Mouse (Mus musculus) olfactory bulb, adult 2 months (tissue): Measurements from ENCODE around the gene Adcy5. TPM values are rescaled to one million over a fixed set of nuclear protein-coding genes. Genes with fewer than 3 reads are reported as not detected.

Experiments
- H3K27ac ChIP-seq: fragments of 200-500 bp; 2 replicates; pipeline ENCODE4 v1.5.1; 2012; ENCODE audit warnings: low read depth, low read length; ENCODE audit not compliant: insufficient read depth
- H3K4me1 ChIP-seq: fragments of 200-500 bp; 2 replicates; pipeline ENCODE4 v1.6.1; 2012; ENCODE audit warnings: low read length; ENCODE audit not compliant: control insufficient read depth, insufficient read depth
- H3K4me3 ChIP-seq: fragments of 200-500 bp; 2 replicates; pipeline ENCODE4 v1.5.1; 2012; ENCODE audit warnings: mild to moderate bottlenecking, low read depth, low read length, moderate library complexity; ENCODE audit not compliant: insufficient read depth
- CTCF ChIP-seq: fragments of 200-500 bp; IDR thresholded peaks from 2 replicates; pipeline ENCODE4 v1.5.1; 2012; ENCODE audit warnings: low read depth, mild to moderate bottlenecking, low read length, moderate library complexity; ENCODE audit not compliant: insufficient read depth
- POLR2A ChIP-seq: fragments of 200-500 bp; IDR thresholded peaks from 2 replicates; pipeline ENCODE4 v1.6.1; 2012; ENCODE audit warnings: mild to moderate bottlenecking, low read depth, low read length, moderate library complexity; ENCODE audit not compliant: insufficient read depth
- WGBS: fragments of 180-500 bp; shearing (Covaris S2); methylation state at CpG from one replicate; pipeline ENCODE4 v1.1.7; 2018; 5-methylcytosine and 5-hydroxymethylcytosine counted together
- polyA plus RNA-seq: library from polyadenylated mRNA; stranded (reverse); fragments of >200 nt; gene quantifications from 2 replicates; pipeline ENCODE4 v1.2.4, GENCODE M21; 2012; ENCODE audit warnings: low replicate concordance; ENCODE audit not compliant: missing spikeins, insufficient read depth, insufficient read length

The Adcy5 gene
- polyA plus RNA-seq, 1 experiment = not detected

DNA sequence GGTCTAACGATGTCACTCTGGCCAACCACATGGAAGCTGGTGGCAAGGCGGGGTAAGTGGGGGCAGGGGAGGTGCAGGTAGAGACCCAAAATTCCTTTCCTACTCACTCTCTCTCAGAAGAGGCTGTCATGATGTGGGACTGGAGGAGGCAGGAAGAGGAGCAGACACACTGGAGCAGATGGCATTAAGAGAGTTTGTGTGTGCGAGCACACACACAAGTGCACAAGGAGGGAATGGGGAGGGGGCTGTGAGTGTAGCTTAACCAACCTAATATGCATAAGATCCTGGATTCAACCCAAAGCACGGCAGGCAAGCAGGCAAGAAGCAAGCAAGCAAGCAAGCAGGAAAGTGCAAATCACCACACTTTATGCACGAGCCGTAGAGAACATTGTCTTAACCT, 116.3 kb downstream of the Adcy5 start:
- WGBS = 76% methylated on average over 6 of the region's 6 CpGs
- Histone ChIP-seq H3K4me3 (no peak overlapping the region), H3K27ac (no peak overlapping the region), H3K4me1 (peaks cover 2% of the 10 kb centered on the region; the same call in 1 of the 2 replicates)
- TF ChIP-seq POLR2A (no peak), CTCF (no peak)

DNA sequence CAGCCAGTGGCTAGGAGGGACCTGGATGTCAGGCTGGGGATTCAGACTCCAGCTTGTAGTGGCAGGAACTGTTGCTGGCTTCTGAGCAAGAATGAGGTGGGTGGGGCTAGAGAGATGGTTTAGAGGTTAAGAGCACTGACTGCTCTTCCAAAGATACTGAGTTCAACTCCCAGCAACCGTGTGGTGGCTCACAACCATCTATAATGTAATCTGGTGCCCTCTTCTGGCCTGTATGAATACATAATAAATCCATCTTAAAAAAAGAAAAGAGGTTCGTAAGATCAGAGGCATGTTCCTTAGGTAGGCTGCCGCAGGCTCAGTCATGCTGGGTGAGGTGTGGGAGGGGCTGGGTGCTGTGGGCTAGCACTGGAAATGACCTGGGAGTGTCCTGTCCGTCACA, 116.9 kb downstream of the Adcy5 start:
- peaks cover 5% of the 10 kb centered on the region; the same call in 1 of the 2 replicates for H3K4me1 ChIP-seq
- 62% methylated on average over 4 of the region's 4 CpGs for WGBS
- TF ChIP-seq CTCF = no peak
- TF ChIP-seq POLR2A = no peak
- H3K4me3 ChIP-seq = no peak overlapping the region
- H3K27ac ChIP-seq = no peak overlapping the region

DNA sequence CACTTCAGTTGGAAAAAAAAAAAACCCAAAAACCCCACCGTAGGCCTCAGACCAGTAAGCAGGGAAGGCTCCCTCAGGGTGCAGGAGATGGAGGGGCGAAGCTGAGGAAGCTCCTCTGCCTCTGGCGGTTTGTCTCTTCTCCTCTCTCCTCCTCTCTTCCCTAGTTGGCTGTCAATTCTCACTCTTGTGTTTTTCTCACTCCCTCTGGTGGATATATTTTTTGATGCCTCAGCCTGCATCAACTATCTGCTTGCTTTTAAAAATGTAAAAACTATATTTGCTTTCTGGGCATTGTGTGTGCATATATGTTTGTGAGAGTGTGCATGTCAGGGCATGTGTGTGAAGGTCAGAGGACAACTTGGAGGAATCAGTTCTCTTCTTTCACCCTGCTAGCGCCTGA, 117.7 kb downstream of the Adcy5 start:
- Histone ChIP-seq H3K4me3 (no peak overlapping the region), H3K4me1 (peaks cover 5% of the 10 kb centered on the region; the same call in 1 of the 2 replicates), H3K27ac (no peak overlapping the region)
- 64% methylated on average over 4 of the region's 4 CpGs for WGBS
- TF ChIP-seq POLR2A (no peak), CTCF (no peak)

DNA sequence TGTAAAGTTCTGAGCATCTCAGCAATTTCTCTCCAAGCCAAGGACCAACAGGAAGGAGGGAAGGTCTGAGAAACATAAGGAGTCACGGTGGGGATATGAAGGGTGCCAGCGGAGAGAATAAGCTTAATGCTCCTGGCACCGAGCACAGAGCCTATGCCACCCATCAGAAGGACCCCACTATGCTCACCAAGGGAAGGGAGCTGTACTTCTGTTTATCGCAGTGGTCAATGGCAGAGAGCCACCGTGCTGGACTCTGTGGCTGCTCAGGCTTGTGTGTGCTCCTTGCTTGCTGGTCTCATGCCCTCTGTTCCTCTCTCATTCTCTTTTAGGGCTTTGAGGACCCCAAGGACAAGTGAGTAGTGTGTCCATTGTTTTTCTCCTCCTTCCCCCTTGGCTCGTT, 123.5 kb downstream of the Adcy5 start:
- H3K4me1 ChIP-seq = peaks cover 5% of the 10 kb centered on the region; the same call in 1 of the 2 replicates
- no peak for TF ChIP-seq CTCF
- TF ChIP-seq POLR2A = no peak
- H3K4me3 ChIP-seq = no peak overlapping the region
- 79% methylated on average over 6 of the region's 6 CpGs for WGBS
- no peak overlapping the region for H3K27ac ChIP-seq

DNA sequence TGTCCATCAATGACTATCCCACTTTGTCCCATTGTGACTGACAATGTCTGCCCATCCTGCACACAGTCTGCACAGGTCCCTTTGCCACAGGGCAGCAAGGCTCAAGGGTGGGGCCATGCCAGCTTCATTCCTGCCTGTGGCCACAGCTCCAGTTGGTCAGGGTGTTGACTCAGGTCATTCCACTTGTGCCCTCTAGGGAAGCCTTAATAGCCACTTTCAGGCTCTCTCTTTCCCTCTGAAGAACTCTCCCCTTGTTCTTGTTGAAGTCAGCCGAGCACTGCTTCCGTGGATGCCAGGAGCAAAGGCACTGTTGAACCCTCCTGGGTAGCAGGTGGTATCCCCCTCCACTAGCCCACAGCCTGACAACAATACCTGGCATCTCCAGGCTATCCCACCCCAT, 127.8 kb downstream of the Adcy5 start:
- H3K4me1 ChIP-seq = no peaks in the 10 kb centered on the region
- TF ChIP-seq POLR2A (no peak), CTCF (no peak)
- no peak overlapping the region for H3K4me3 ChIP-seq
- 88% methylated on average over 2 of the region's 2 CpGs for WGBS
- no peak overlapping the region for H3K27ac ChIP-seq

DNA sequence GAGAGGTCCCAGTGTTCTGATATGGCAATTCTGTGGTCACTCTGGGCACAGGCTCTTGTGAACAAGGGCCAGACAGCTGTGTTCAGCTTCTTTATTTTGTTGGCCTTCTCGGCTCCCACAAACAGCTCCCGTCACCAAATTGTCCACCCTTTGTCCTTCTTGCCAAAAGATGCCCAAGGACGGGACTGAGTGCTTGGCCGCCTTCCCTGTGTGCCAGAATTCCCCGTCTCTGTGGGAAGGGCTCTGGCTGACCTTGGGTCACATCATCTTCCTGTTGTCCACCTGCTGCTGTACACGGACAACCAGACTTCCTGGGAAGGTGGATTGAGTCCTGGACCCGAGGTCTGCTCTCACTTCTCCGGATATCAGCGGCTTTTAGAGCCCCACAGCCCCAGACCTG, 131.1 kb downstream of the Adcy5 start:
- no peak overlapping the region for H3K27ac ChIP-seq
- WGBS = 74% methylated on average over 9 of the region's 9 CpGs
- no peaks in the 10 kb centered on the region for H3K4me1 ChIP-seq
- no peak for TF ChIP-seq POLR2A
- TF ChIP-seq CTCF = no peak
- H3K4me3 ChIP-seq = no peak overlapping the region

DNA sequence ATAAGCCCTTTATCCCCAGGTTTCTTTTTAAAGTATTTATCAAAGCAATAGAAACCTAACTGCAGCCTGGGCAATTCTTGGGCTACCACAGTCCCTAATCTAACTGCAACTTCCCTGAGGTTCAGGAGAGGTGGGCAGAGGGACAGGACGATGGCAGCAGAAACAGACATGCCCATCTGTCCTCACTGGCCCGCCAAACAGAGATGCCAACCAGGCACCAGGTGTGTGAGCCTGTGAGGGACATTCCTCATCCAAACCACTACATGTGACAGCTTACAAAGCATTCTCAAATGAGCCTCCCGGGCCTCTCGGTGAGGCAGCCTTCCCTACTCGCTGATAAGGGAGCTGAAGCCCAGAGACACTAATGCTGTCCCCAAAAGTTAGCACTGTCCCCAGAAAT, 132.6 kb downstream of the Adcy5 start:
- no peaks in the 10 kb centered on the region for H3K4me1 ChIP-seq
- no peak overlapping the region for H3K4me3 ChIP-seq
- TF ChIP-seq POLR2A (no peak), CTCF (no peak)
- WGBS = 94% methylated on average over 5 of the region's 5 CpGs
- no peak overlapping the region for H3K27ac ChIP-seq

DNA sequence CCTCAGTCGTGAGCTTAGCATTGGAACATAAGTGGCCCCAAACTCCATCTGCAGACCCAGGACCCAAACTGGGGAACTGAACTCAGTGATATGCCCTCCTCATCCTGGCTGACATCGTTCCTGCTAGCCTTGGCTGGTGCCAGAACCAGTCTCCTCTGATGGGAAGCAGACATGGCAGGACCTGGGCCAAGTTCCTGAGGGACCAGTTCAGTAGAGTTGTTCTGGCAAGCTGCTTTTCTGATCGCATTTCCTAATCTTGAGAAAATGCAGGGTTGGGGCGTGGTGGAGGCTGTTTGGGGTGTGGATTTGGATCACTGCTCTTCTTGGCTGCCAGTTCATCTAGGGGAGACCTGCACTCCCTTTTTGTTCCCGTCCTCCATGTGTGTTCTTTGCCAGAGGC, 143.1 kb downstream of the Adcy5 start:
- Histone ChIP-seq H3K27ac (no peak overlapping the region), H3K4me1 (no peaks in the 10 kb centered on the region), H3K4me3 (no peak overlapping the region)
- 70% methylated on average over 5 of the region's 5 CpGs for WGBS
- TF ChIP-seq POLR2A = no peak
- no peak for TF ChIP-seq CTCF

DNA sequence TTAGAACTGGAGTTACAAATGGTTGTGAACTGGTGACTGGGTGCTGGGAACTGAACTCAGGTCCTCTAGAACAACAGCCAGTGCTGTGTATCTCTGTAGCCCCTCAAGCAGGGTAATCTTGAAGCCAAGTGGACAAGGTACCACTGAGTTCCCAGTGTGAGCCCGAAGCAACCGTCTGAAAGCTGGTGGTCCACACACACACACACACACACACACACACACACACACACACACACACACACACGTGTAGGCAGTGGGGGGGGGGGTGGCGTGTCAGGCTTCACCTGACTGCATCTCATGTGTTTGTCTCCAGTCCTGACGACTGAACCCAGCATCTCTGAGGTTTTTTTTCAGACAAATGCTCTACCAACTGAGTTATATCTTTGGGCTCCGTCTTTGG, 145.5 kb downstream of the Adcy5 start:
- Histone ChIP-seq H3K27ac (no peak overlapping the region), H3K4me3 (no peak overlapping the region), H3K4me1 (no peaks in the 10 kb centered on the region)
- WGBS = 95% methylated on average over 6 of the region's 6 CpGs
- TF ChIP-seq POLR2A (no peak), CTCF (no peak)

DNA sequence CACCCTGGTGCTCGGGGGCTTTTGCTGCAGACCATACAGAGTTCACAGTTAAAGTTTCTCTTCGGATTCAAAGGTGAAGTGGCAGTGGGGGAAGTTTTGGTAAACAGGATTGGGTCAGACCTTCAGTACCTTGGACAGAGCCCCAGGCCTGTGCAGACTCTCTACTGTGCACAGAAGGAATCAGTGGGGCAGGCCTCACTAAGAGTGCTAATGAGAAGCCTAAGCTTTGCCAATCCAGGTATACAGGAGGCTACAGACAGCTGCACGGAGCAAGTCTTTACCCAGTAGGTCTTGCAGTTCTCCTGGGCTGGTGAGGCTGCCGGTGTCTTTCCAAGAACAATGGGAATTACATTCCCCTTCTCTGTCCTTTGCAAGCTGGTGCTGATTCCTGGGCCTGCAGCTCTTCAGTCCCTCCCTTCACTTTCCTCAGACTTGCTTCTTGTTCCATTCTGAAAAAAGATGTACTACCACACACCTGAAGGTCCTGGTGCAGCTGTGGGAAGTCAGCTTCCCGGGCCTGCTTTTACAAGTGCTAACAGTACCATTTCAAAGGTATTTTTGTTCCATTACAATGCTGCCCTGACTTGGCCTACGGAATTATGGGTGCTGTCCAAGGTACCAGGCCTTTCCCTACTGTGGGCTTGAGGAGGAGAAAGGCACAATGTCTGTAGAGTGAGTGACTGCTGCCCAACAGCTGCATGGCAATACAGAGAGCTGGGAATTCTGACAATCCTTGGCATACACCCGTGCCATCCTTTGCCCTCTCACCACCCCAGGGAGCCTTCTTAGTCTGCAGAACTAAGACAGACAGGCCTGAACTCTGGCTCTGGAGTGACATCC, 148.0 kb downstream of the Adcy5 start:
- 57% methylated on average over 7 of the region's 7 CpGs for WGBS
- TF ChIP-seq CTCF (no peak), POLR2A (no peak)
- Histone ChIP-seq H3K4me3 (no peak overlapping the region), H3K4me1 (no peaks in the 10 kb centered on the region), H3K27ac (no peak overlapping the region)
